Mouse (Mus musculus) retina, embryonic 14.5 days (tissue): ENCODE results near the gene Psma3.

Source experiments
- DNase-seq: peaks from one replicate; pipeline ENCODE4 v3.0.0-alpha.2; 2015; ENCODE audit warnings: low spot score

Gene Psma3

DNA sequence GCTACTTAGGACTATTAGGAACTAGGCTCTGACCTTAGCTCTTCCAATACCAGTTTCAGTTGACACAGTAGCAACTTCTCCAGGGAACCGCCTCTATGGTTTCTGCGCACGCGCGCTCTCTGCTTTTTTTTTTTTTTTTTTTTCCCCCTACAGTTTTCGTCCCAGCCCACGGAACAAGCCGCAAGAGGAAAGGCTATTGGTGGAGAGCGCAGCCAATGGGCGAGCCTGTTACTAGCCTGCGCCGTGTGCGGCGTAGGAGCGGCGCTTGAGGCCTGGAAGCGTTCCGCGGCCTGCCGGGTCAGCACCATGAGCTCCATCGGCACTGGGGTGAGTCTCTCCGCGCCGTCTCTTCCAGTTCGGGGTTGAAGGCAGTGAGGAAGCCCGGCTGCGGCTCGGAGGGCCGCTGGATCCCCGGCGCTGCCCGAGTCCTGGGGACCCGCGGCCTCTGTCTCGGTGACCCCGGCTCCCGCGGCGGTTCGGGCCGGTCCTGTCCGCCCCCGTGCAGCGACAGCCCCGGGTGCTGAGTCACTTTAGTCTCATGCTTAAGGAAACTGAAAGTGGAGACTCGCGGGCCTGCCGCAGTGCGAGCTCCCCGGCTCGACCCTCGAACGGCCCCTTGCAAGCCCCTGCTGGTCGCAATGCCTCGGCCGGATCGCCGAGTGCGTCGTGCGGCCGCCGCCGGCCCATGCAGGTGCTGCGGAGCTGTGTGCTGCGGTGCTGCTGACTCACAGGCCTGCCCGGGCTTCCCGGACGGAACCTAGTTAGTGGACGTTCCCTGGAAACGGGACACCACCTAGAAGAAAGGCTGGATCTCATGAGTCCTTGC, at the start of gene Psma3:
Psma3 (plus strand) TSS at position 181 of the 826 bp plus-strand sequence.
- peak; percentile 96 for DNase-seq

DNA sequence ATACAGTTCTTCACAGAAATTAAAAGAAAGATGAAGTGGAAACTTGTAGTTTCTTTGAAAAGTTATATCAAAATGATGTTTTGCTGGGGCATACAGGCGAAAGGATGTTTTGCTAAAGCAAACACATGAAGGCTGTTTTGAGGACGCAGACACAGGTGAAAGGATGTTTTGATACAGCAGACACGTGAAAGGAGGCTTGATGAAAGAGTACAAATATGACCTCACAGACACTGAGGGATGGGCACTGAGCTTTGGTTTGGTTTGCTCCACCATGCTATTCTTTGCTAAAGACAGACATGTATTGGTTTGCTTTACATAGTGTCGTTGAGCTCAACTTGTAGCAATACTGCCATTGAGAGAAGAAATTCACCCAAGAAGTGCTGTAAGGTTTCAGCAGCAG, 44.6 kb upstream of the Psma3 start:
- DNase-seq: no peak

DNA sequence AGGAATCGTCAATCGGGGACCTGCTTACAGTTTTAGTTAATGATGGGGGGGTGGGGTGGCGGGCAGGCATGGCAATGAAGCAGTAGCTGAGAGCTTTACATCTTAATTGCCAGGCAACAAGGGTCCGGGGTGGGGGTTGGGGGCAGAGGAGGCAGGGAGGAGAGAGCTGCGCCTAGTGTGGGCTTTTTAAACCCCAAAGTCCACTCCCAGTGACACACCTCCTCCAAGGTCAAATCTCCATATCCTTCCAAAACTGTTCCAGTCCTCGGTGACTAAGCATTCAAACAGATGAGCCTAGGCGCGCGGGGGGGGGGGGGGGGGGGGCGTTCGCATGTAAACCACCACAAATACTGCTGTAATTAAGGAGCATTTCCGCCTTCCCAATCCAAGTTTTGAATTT, 37.3 kb upstream of the Psma3 start:
- DNase-seq: no peak

DNA sequence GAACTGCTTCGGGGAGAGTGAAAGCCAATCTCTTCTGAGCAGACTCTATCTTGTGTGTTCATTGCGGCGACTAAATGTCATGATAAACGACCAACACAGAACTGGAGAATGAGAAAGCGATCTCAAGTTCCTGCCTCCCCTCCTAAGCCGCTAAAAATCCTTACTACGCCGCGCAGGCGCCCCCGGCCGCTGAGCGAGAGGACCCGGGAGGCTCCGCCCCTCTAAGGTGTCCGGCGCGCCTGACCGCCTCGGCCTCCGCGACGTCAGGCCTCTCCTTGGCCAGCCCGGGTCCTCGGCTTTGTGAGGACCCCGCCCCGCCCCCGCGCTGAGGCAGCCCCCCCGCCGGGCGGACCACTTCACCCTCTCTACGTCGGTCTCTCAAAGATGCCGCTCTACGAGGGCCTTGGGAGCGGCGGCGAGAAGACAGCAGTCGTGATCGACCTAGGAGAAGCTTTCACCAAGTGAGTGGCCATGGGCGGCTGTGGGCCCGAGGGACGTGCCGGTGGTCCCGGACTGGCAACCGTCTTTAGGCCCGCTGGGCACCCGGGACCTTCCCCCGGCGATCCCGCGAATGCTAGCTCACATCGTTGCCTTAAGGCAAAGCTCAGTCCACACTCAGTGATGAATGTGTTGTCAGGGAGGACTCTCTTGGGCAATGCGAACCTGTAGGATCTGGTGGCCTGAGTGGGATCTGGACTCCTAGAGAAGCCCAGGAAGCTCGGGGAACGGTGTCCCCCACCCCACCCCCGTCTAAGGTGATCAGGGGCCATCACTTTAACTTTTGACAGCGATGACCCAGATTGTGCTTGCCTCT, 36.6 kb upstream of the Psma3 start, which contains the start of gene Actr10:
Actr10 (plus strand) TSS at position 287 of the 814 bp plus-strand sequence.
- DNase-seq: peak; percentile 96

DNA sequence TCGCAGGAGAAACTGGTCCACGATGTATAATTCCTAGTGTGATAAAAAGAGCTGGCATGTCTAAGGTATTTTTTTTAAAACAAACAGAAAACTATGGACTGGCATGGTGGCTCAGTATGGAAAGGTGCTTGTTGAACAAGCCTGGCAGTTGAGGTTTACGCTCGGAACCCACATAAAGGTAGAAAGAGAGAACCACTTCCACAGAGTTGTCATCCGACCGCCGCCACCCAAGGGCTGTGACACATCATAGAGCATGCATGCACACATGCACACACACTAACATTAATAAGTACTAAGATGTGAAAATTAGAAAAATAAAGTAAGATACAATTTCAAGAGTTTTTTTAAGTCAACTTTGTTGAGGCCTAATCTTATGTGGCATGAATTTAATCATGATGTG, 33.6 kb upstream of the Psma3 start:
- no peak for DNase-seq

DNA sequence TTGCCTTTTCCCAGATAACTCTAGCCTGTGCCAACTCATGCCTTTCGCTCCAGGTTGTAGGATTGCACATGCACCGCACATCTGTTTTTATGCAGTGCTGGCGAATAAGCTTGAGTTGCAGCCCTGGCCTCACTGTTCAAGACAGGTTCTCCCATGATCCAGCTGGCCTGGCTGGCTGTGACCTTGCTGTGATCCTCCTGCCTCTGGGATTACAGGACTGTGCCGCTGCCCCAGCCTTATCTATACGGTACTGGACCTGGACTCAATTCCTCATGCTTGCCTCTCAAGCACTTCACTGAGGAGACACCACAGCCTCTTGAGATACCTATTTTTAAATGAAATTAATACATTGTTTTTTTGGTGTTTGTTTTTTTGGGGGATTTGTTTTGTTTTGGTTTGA, 30.2 kb upstream of the Psma3 start:
- DNase-seq: no peak

DNA sequence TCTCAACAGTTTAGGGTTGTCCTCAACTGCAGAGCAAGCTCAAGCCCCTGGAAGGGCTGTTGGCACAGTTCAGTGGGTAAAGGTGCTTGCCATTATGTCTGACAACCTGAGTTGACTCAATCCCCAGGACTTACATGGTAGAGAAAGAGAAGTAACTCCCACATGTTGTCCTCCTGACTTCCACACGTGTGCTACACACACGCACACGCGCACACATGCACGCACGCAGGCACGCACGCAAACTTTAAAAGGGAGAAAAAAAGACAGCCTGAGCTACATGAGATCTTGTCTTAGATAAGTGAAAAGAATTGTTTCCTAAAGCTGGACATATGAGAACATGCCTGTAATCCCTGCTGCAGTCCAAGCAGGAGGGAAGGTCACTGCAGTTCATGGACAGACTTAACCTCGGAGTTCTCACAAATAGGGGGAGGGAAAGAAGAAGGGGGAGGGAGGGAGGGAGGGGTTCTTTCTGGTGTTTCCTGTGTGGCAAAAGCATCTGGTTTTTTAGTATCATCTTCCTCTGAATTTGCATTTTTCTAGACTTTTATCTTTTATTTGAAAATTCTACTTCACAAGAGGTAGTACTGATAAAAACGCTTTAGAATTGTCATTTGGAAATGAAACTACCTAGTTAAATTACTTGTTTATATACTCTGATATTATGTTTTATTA, 27.7 kb upstream of the Psma3 start:
- no peak for DNase-seq

DNA sequence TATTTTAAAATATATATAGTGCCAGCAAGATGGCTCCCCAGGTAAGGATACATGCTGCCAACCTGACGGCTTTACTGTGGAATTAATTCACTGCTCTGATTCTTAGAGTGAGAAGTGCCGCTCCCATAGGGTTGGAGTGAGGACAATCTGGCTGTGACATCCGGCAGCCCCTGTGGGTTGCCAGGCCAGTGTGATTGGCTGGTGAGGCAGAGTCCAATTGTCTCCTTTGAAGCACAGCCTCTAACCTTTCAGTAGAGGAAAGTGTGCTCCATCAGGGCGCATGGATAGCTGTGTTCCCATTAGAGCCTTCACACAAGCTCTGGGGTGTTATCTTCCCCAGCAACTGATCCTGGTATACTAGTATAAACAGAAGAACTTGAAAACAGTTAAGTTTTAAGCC, 15.8 kb upstream of the Psma3 start:
- no peak for DNase-seq

DNA sequence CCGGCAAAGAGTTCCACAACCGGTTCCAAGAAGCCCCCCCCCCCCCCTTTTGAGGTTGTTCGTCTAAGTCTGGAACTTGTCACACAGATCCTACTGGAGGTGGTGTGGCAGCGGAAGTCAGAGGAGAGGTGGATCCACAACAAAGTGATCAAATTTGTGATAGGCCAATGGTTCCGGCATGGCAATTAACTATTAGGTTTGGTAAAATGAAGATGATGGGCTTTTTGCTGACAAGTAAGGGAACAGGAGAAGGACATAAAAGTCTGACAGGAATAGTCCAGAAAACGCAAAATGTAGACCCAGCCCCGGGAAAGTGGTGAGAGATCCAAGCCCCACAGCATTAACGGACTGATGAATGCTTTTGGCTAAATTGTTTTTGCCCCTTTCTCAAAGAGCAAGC, 6.8 kb upstream of the Psma3 start:
- no peak for DNase-seq

DNA sequence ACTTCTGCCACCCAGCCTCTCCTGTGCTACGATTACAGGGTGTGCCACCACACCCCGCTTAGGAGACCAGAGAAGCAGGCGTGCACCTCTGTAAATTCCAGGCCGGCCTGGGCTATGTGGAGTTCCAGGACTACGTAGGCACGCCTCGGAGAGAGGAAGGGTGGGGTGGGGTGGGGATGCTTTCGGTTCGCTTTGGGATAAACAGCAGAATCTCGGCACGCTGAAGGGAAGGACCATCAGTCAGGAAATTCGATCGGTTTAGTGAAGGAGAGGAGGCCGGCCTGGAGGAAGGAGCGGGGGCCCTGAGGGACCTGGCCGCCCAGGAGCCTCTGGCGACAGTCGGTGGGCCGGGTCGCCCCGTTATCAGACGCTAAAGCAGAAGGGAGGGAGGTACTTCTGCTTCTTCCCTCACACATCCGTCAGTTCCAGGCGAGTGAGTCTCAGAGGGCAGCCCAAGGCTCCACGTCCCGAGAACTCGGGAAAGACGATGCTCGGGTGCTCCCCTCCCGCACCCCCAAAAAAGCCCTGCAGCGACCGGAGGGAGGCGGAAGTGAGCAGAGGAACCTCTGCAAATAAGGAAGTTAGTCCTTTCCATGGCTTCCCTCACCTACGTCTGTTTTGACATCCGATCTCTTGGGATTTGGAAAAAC, 6.2 kb upstream of the Psma3 start:
- DNase-seq: peak; percentile 85

DNA sequence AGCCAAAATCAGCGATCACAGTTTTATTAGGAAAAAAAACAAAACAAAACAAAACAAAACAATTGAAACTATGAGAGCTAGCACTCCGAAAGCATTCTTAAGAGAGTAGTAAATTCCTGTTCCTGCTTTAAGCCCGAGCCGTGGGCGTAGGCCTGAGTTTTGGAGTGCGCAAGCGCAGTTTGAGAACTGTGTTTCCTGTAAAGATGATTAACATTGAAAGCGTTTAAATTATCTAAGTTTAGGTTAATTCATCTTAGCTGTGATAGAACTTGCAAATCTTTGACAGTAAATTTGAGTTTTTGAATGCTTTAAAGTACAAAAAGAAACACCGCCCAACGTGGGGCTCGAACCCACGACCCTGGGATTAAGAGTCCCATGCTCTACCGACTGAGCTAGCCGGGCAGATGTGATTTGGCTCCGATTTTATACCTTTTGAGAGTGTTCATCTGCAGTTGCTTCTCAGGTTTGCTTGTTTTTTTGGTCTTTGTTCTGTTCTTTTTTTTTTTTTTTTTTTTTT, 5.6 kb upstream of the Psma3 start:
- peak; percentile 98 for DNase-seq

DNA sequence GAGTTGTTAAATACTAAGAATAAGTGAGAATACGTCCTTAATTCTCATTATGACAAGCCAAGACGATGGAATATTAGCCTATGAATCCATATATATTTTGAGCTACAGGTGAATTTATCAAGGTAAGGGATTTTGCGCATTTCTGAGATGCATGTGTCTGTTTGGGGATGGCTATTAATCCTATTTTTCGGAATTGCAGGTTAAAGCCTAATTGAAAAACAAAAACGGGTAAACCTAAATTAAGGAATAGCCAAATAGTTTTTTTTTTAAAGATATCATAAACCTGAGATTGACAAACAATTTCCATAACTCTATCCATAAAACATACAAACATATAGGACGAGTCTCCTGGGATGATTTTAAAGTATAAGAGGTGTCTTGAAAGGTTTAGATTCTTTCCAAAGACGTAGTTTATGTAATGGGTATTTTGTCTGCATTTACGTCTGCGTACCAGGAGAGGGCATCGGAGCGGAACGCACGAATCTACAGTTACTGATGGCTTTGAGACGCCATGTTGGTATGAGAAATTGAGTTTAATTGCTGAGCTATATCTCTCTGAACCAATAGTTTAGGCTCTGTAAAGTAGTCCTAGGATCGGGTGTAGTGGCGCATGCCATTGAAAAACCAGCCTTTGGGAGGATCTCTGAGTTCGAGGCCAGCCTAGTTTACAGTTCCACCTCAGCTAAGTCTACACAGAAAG, 4.8 kb upstream of the Psma3 start:
- DNase-seq: peak; percentile 83

DNA sequence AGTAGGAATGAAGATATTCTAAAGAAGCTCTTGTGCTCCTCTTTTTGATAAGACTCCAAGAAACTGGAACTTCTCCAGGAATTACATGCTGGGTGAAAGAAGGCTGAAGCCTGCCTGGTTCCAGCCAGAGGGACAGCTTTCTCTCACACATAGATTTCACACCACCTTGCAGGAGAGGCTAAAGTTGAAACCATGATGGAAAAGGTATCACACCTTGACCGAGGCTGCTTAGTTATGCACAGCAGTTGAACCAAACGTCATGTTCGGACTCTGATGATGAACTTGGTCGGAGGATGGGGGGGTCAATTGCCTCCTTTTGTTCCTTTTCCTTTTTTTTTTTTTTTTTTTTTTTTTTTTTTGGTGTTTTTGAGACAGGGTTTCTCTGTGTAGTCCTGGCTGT, 590 bp upstream of the Psma3 start:
- DNase-seq: no peak

DNA sequence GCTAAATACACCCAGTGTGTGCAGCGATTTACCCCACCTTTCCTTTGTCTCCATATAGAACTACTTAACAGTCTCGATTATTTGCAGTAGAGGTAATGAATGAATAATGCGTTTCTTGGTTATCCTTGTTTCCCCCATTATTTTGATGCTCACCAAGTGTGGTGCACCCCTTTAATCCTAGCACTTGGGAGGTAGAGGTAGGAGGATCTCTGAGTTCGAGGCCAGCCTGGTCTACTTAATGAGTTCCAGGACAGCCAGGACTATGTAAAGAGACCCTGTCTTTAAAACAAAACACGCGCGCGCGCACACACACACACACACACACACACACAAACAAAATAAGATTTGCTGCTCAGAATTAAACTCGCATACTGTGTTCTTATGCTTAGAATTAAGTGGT, 985 bp downstream of the Psma3 start:
- peak; percentile 40 for DNase-seq

DNA sequence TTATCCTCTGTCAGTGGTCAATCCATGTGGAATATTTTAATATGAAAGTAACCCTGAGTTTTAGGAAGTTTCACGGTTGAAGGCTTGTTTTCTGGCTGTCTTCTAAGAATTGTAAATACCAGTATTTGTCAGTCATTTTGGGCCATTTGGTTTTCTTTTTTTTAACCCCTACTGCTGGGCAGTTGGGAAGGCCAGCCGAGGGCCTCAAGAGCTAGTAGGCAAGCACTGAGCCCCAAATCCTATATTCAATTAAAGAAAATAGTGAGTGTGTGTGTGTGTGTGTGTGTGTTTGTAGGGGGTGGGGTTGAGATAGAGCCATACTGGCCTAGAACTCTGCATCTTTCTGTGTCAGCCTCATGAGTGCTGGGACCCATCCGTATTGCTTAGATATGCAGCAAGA, 1.5 kb downstream of the Psma3 start:
- DNase-seq: no peak

DNA sequence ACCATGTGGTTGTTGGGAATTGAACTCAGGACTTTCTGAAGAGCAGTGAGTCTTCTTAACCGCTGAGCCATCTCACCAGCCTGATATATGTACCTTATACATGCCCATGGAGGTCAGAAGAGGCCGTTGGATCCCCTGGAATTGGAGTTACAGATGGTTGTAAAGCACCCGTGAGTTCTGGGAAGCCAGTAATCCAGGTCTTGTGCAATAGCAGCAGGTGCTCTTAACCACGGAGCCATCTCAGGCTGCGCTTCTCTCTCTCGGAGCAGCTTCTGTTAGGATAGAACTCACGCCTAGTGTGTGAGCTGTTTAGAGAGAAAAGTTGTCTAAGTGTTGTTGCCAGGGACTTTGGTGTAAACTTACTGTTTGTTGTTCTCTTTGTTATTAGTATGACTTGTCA, 3.9 kb downstream of the Psma3 start:
- DNase-seq: no peak

DNA sequence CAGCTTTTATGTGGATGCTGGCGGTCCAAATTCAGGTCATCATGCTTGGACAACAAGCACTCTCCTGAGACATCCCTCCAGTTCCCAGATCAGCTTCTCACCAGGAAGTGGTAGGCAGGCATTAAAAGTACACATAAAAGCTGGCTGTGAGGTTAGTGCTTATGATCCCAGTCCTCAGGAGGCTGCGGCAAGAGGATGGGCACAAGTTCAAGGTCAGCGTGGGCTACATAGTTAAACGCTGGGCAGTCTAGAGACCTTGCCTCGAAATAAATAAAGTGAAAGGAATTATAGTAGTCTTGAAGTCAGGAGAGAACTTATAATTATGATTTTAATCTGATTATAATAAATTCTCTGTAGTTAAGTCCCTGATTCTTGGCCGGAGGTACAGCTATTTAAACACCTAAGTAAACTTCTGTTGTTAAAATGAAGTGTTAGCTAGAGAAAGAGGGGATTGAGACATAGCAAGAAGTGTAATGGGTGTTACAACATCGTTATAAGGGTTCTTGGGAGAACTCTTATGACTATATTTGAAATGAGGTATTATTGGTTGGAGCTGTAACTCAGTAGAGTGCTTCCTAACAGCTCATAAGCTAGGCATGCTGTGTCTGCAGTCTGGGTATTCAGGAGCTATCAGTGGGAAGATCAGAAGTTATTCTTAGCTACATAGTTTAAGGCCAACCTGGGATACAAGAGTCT, 10.6 kb downstream of the Psma3 start:
- no peak for DNase-seq

DNA sequence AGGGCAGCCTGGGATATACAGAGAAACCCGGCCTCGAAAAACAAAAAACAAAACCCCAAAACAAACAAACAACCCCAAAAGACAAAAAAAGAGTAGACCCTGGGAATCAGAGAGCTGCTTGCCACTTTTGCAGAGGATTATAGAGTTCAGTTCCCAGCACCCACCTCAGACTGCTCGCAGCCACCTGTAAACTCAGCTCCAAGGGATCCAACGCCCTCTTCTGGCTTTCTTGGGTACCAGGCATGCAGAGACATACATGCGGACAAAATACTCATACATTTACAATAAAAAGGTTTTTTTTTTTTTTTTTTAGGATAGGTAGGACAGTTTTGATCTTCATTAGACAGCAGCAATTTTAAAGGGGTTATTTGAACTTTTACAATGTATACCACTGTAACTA, 22.8 kb downstream of the Psma3 start:
- DNase-seq: no peak

DNA sequence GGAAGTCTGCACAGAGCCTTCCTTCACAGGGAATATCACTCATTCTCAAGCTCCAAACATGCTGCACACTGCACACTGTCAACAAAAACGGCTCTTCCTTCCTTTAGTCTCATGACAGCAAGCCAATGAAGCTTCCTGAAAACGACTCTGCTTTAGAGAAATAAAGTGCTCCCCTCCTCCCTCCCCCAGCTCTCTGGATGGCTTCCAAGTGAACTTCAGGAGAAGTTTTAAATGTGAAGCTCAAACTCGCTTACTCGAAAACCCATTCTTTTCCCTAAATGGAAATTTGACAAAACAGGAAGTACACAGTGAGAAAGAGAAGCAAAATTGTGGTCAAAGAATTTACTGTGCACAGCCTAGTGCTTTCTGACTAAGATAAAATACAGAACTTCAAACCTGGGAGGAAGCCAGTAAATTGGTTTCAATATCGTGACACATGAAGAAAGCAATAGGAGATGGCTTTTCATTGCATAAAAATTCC, 25.0 kb downstream of the Psma3 start:
- no peak for DNase-seq

DNA sequence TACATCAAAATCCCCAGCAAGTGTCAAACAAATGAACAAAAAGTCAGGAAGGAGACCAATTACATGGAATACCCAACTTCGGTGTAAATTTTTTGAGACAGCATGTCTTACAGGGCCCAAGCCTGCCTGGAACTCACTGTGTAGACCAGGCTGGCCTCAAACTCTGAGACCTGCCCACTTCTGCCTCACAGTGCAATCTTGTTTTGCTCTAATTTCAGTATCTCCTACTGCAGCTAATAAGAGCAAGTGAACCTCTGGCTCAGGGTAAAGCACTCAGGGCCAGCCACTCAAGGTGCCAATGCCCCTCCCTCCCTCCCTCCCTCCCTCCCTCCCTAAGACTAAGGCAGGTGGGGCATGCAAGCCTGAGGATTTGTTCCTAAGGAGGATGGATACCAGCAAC, 25.9 kb downstream of the Psma3 start:
- DNase-seq: no peak

DNA sequence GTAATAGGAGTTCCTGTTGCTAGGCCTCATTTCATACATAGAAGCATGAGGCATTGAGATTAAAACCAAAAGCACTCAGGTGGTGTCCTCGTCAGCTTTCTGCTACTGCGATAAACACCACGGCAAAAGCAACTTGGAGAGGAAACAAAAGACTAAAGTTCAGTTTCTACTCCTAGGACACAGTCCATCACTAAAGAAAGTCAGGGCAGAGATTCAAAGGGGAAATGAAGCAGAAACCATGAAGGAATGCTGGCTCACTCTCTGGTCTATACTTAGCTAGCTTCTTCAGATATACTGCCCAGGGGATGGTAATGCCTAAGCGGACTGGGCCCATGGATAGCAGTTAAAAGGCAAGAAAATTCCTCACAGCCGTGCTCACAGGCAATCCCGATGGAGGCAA, 27.0 kb downstream of the Psma3 start:
- no peak for DNase-seq
